Mouse (Mus musculus) fat pad, adult 2 months (tissue): Measurements from ENCODE around the gene Caprin1.
A peak's percentile ranks its signal among the peaks of the same experiment; 100 is the strongest.

Experiments used
- DNase-seq: peaks from one replicate; pipeline ENCODE4 v3.0.0-alpha.2; 2011; ENCODE audit warnings: low read depth, low spot score; ENCODE audit errors: extremely low read depth

Caprin1 gene

GRCm38 (mm10) chr2:103797491-103798009, at the start of gene Caprin1:
TSS of gene Caprin1 (minus strand) at chr2:103797649.
- DNase-seq: peak; percentile 58

GRCm38 (mm10) chr2:103846875-103847274, 49.4 kb upstream of the Caprin1 start:
- DNase-seq: no peak

DNA sequence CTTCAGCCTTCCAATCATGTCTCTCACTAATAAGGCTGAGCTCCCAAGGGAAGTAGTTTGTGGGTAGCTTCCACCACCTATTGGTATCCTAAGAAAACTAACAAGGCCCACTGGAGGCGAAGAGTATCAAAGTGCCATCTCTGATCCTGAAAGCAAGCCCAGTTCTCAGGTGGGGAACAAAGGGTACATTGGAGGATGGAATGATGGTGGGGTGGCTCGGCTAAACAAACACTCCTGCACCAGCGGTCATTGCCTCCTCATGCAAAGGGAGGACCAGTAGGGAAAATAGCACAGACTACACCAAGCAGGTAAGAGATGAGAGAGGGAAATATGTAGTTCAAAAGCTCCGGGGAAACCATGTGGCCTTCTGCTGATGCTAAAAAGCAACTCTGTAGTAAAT, 48.8 kb upstream of the Caprin1 start:
- DNase-seq: no peak

DNA sequence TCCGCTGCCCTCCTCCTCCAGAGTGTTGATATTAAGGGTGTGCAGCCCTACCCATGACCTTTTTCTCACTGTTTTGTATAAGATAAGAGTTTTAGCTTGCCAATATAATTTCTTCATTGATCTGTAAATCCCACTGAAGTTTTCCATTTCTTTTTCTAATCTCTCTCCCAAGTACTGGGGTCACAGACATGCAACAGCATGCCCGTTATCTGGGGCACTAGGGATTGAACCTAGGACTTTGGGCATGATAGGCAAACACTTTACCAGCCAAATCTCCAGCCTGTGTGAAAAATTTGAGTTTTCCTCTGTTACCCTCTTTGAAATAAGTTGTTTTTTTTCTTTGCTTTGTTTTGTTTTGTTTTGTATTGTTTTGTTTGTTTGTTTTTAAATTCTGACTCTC, 46.6 kb upstream of the Caprin1 start:
- no peak for DNase-seq

- no peak for DNase-seq
Measured at GRCm38 (mm10) chr2:103843321-103843720, 45.9 kb upstream of the Caprin1 start.

DNA sequence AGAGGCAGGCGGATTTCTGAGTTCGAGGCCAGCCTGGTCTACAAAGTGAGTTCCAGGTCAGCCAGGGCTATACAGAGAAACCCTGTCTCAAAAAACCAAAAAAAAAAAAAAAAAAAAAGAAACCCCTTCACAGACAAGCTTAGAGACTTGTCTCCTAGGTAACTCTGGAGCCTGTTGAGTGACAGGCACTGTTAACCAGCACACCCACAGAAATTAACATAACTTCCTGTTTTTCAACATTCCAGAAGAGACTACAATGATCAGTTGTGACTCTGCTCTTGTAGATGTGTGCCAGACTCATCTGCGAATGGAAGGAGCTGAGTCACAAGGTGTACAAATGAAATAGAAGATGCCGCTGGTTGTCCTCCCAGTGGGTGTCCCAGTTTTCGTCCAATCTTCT, 44.9 kb upstream of the Caprin1 start:
- DNase-seq: no peak

GRCm38 (mm10) chr2:103838483-103838882, 41.0 kb upstream of the Caprin1 start:
- no peak for DNase-seq

DNA sequence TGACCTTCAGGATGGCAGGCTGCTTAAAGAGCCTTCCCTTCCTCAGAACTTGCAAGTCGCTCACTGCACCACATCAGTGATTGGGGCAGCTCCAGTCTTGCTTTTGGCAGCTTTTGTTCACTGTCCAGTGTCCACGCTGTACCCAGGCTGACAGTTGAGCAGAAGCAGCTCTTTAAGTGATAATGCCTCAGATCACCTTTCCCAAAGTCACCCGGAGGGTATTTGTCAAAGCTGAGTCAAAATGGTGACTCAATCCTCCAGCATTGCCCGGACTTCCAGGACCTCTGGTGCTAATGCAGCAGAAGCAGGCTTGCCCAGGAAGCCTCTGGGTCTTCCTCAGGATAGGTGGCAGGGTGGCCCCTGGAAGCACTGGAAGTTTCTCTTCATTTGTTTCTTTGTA, 39.7 kb upstream of the Caprin1 start:
- peak; percentile 40 for DNase-seq

- peak; percentile 68 for DNase-seq
Measured at GRCm38 (mm10) chr2:103835614-103836395, 38.4 kb upstream of the Caprin1 start.

- peak; percentile 76 for DNase-seq
Measured at GRCm38 (mm10) chr2:103833816-103834445, 36.5 kb upstream of the Caprin1 start.

DNA sequence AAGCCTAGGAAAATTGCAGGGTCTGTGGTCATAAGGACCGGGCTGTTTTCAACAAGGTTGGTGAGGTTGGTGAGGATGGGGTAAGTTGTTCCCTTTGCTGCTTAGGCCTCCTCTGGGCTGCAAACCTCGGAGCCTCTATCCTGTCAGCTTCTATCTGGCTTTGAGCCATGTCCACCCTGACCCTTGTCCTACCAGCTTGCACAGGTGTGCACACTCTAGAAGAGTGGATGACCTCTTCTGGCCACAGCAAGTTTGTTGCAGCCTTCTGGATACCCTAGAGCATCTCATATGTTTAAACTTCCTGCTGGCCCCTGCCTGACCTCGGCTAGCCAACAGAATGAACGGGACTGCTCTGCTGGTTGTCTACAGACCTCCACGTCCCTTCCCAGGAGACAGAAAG, 35.5 kb upstream of the Caprin1 start:
- DNase-seq: no peak

DNA sequence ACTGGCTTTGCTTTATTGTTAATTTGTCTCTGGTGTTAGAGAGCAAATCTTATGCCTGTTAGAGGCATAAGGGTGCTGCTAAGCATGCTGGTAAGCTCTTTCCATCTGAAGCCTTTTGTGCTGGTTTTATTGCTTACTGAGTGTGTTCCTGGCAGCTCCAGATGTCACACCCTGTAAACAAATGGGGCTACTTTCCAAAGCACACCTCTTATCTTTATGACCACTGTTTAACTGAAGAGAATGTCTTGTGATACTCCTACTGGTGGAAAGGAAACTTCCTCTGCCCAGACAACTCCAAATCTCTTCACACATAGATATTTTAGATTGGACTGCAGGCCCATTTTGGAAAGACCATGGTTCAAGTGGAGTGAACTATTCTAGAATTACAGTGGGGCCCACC, 31.5 kb upstream of the Caprin1 start:
- DNase-seq: no peak

DNA sequence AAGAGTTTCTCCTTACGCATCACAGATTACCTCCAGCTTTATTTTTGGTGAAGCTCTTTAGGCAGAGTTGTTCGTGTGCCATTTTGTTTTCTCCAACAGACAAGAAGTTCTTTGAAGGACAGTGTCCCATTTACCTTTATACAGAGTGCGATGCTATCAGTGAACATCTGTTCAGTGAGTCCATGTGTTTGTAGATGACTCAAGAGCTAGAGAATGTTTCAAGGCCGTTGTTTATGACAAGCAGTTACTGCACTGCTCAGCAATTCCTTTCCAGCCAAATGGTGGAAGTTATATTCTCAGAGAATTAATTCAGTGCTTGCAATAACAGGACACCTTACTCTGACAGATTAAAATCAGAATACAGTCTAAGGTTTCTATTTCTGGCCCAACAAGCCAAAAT, 27.5 kb upstream of the Caprin1 start:
- DNase-seq: no peak

GRCm38 (mm10) chr2:103822560-103822959, 25.1 kb upstream of the Caprin1 start:
- DNase-seq: no peak

DNA sequence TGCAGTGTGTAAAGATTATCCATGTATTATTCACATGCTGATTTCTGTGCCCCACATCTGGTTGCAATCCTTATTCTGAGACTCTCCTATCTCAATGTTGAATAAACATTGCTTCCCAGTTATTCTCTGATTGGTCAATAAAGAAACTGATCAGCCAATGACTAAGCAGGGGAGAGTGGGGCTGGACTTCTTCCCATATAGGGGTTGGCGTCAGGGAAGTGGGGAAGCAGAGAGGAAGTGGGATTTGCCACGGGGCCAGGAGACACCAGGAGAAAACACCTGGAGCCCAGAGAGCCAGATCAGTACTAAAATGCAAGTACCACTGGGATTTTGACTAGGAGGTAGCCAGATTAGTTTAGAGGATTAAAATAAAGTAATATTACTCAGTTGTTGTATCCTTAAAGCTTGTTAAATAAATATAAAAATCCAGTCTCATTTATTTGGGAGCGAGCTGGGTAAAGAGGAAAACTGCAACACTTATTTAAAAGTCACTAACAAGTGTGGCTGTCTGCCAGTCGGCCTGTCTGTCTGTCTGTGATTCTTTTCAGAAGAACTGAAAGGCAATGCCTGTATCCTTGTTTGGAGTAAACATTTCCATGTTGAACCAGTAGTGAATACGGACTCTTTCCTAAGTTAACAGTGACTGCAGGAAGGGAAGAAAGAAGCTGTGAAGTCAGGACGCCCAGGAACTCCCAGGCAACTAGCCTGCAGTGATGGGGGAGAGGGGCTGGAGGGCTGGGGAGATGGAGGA, 19.9 kb upstream of the Caprin1 start:
- DNase-seq: no peak

GRCm38 (mm10) chr2:103815976-103816375, 18.5 kb upstream of the Caprin1 start:
- no peak for DNase-seq

- DNase-seq: no peak
Measured at GRCm38 (mm10) chr2:103811465-103812191, 14.2 kb upstream of the Caprin1 start.

DNA sequence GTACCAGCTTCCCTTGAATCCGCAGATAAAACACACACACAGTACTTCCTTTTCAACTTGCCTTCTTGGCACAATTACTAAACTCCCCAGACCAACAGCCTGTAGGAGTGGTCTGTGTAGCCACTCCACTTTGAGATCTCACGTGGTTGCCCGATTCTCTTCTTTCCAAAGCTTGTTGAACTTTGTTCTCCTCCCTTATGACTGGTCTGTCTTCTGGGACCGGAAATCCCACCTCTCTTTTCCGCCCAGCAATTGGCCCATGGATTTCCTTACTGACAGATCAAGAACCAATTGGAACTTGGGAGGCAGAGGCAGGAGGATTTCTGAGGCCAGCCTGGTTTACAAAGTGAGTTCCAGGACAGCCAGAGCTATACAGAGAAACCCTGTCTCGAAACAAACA, 13.0 kb upstream of the Caprin1 start:
- no peak for DNase-seq

GRCm38 (mm10) chr2:103808466-103808865, 11.0 kb upstream of the Caprin1 start:
- DNase-seq: no peak

GRCm38 (mm10) chr2:103803770-103804530, 6.5 kb upstream of the Caprin1 start:
- DNase-seq: no peak
